Mouse (Mus musculus) MEL (cell line): ENCODE measurements around the gene Mier2. TPM values are rescaled to one million over a fixed set of nuclear protein-coding genes. Genes with fewer than 3 reads are reported as not detected.
A peak's percentile ranks its signal among the peaks of the same experiment; 100 is the strongest.

Experiments
- DNase-seq: peaks from one replicate; pipeline ENCODE4 v3.0.0; 2011; ENCODE audit warnings: low read depth, low spot score
- H3K27ac ChIP-seq: 2 replicates; pipeline ENCODE4 v1.5.1; 2012; ENCODE audit warnings: low read depth, mild to moderate bottlenecking, control low read depth, low read length, moderate library complexity; ENCODE audit not compliant: control insufficient read depth
- H3K27me3 ChIP-seq, 2 experiments: fragments of 150-350 bp in 1 of 2; sonication (generic) in 1 of 2; 2 replicates each; pipeline ENCODE4 v1.6.1; 2012; ENCODE audit warnings: low read length in 2 of 2, mild to moderate bottlenecking in 2 of 2, improper control_type of control experiment in 1 of 2, moderate library complexity in 1 of 2; ENCODE audit not compliant: insufficient read depth in 2 of 2, control insufficient read depth in 1 of 2
- H3K36me3 ChIP-seq, 2 experiments: 2 replicates each; pipeline ENCODE4 v1.6.1; 2012 to 2014; ENCODE audit warnings: low read length in 2 of 2, improper control_type of control experiment in 1 of 2, inconsistent platforms in 1 of 2, mild to moderate bottlenecking in 1 of 2; ENCODE audit not compliant: insufficient read depth in 2 of 2, control insufficient read depth in 1 of 2
- H3K4me1 ChIP-seq, 2 experiments: fragments of 150-350 bp in 1 of 2; sonication (generic) in 1 of 2; 2 replicates each; pipeline ENCODE4 v1.6.1; 2012; ENCODE audit warnings: low read length in 2 of 2, improper control_type of control experiment in 1 of 2, mild to moderate bottlenecking in 1 of 2; ENCODE audit not compliant: insufficient read depth in 2 of 2, control insufficient read depth in 1 of 2
- H3K4me3 ChIP-seq, 2 experiments: fragments of 150-350 bp in 1 of 2; sonication (generic) in 1 of 2; 2 replicates each; pipeline ENCODE4 v1.5.1; 2012; ENCODE audit warnings: low read depth in 2 of 2, low read length in 2 of 2, mild to moderate bottlenecking in 2 of 2, moderate library complexity in 2 of 2, control low read depth in 1 of 2, improper control_type of control experiment in 1 of 2; ENCODE audit not compliant: control insufficient read depth in 1 of 2, insufficient read depth in 1 of 2
- H3K79me2 ChIP-seq: 2 replicates; pipeline ENCODE4 v1.6.1; 2012; ENCODE audit warnings: mild to moderate bottlenecking, low read length, moderate library complexity; ENCODE audit not compliant: control insufficient read depth, poor library complexity, insufficient read depth
- H3K9ac ChIP-seq: 2 replicates; pipeline ENCODE4 v1.6.1; 2012; ENCODE audit warnings: low read depth, mild to moderate bottlenecking, control low read depth, low read length, moderate library complexity; ENCODE audit not compliant: control insufficient read depth, poor library complexity, severe bottlenecking
- H3K9me3 ChIP-seq: fragments of 150-350 bp; sonication (generic); replicated peaks from 2 replicates; pipeline ENCODE4 v1.6.1; 2012; ENCODE audit warnings: mild to moderate bottlenecking, low read length, improper control_type of control experiment, moderate library complexity; ENCODE audit not compliant: insufficient read depth
- BHLHE40 ChIP-seq: IDR thresholded peaks from 2 replicates; pipeline ENCODE4 v1.6.1; 2012; ENCODE audit warnings: low read depth, mild to moderate bottlenecking, inconsistent platforms, low read length, improper control_type of control experiment, borderline replicate concordance
- E2F4 ChIP-seq: IDR thresholded peaks from 2 replicates; pipeline ENCODE4 v1.6.1; 2011; ENCODE audit warnings: low read depth, low read length, improper control_type of control experiment, borderline replicate concordance
- EP300 ChIP-seq, 2 experiments: IDR thresholded peaks; 2 replicates each; pipeline ENCODE4 v1.6.1; 2011; ENCODE audit warnings: improper control_type of control experiment in 2 of 2, low read length in 2 of 2, low read depth in 1 of 2, mild to moderate bottlenecking in 1 of 2
- ETS1 ChIP-seq: IDR thresholded peaks from 2 replicates; pipeline ENCODE4 v1.6.1; 2012; ENCODE audit warnings: low read depth, mild to moderate bottlenecking, inconsistent platforms, low read length, improper control_type of control experiment, moderate library complexity
- GABPA ChIP-seq: IDR thresholded peaks from 2 replicates; pipeline ENCODE4 v1.6.1; 2012; ENCODE audit warnings: low read depth, mild to moderate bottlenecking, inconsistent platforms, low read length, improper control_type of control experiment, moderate library complexity
- GATA1 ChIP-seq: IDR thresholded peaks from 2 replicates; pipeline ENCODE4 v1.6.1; 2011; ENCODE audit warnings: low read depth, low read length, improper control_type of control experiment
- HCFC1 ChIP-seq: IDR thresholded peaks from 2 replicates; pipeline ENCODE4 v1.6.1; 2012; ENCODE audit warnings: low read depth, mild to moderate bottlenecking, inconsistent platforms, low read length, improper control_type of control experiment, moderate library complexity
- JUND ChIP-seq: IDR thresholded peaks from 2 replicates; pipeline ENCODE4 v1.6.1; 2011; ENCODE audit warnings: low read depth, mild to moderate bottlenecking, improper control_type of control experiment, low read length
- KAT2A ChIP-seq: conservative IDR thresholded peaks from 2 replicates; pipeline ENCODE4 v1.6.1; 2012; ENCODE audit warnings: low read depth, low read length, improper control_type of control experiment, inconsistent platforms
- MYC ChIP-seq: IDR thresholded peaks from 2 replicates; pipeline ENCODE4 v1.6.1; 2011; ENCODE audit warnings: low read depth, mild to moderate bottlenecking, low read length, improper control_type of control experiment, moderate library complexity
- NRF1 ChIP-seq: IDR thresholded peaks from 2 replicates; pipeline ENCODE4 v1.6.1; 2014; ENCODE audit warnings: low read depth, mild to moderate bottlenecking, inconsistent platforms, low read length, improper control_type of control experiment, moderate library complexity; ENCODE audit not compliant: poor library complexity, insufficient read depth, severe bottlenecking
- POLR2A ChIP-seq, 2 experiments: IDR thresholded peaks; 2 replicates each; pipeline ENCODE4 v1.6.1; 2011 to 2012; ENCODE audit warnings: low read length in 2 of 2, mild to moderate bottlenecking in 2 of 2, control low read depth in 1 of 2, improper control_type of control experiment in 1 of 2, low read depth in 1 of 2, moderate library complexity in 1 of 2; ENCODE audit not compliant: control insufficient read depth in 1 of 2, insufficient read depth in 1 of 2, poor library complexity in 1 of 2
- RCOR1 ChIP-seq: IDR thresholded peaks from 2 replicates; pipeline ENCODE4 v1.6.1; 2012; ENCODE audit warnings: low read depth, mild to moderate bottlenecking, inconsistent platforms, low read length, improper control_type of control experiment
- TAL1 ChIP-seq: IDR thresholded peaks from 2 replicates; pipeline ENCODE4 v1.6.1; 2012; ENCODE audit warnings: mild to moderate bottlenecking, inconsistent platforms, low read length, moderate library complexity, mixed read lengths
- TCF12 ChIP-seq: IDR thresholded peaks from 2 replicates; pipeline ENCODE4 v1.6.1; 2014; ENCODE audit warnings: low read depth, mild to moderate bottlenecking, inconsistent platforms, low read length, improper control_type of control experiment, moderate library complexity
- UBTF ChIP-seq: IDR thresholded peaks from 2 replicates; pipeline ENCODE4 v1.6.1; 2012; ENCODE audit warnings: low read depth, mild to moderate bottlenecking, inconsistent platforms, low read length, improper control_type of control experiment, moderate library complexity, borderline replicate concordance; ENCODE audit not compliant: insufficient read depth
- USF2 ChIP-seq, 2 experiments: IDR thresholded peaks; 2 replicates each; pipeline ENCODE4 v1.6.1; 2011 to 2012; ENCODE audit warnings: improper control_type of control experiment in 2 of 2, low read length in 2 of 2, borderline replicate concordance in 1 of 2, inconsistent platforms in 1 of 2, low read depth in 1 of 2, mild to moderate bottlenecking in 1 of 2; ENCODE audit not compliant: insufficient read depth in 1 of 2
- ZKSCAN1 ChIP-seq: IDR thresholded peaks from 2 replicates; pipeline ENCODE4 v1.6.1; 2012; ENCODE audit warnings: low read depth, mild to moderate bottlenecking, inconsistent platforms, low read length, improper control_type of control experiment, moderate library complexity
- ZMIZ1 ChIP-seq: IDR thresholded peaks from 2 replicates; pipeline ENCODE4 v1.6.1; 2012; ENCODE audit warnings: low read depth, mild to moderate bottlenecking, inconsistent platforms, low read length, improper control_type of control experiment, moderate library complexity
- ZNF384 ChIP-seq: IDR thresholded peaks from 2 replicates; pipeline ENCODE4 v1.6.1; 2012; ENCODE audit warnings: low read depth, mild to moderate bottlenecking, inconsistent platforms, low read length, improper control_type of control experiment
- polyA plus RNA-seq, 2 experiments: library from polyadenylated mRNA; stranded (reverse) in 1 of 2; unstranded in 1 of 2; fragments of >175 nt in 1 of 2; fragments of >200 nt in 1 of 2; gene quantifications; 2 replicates each; pipeline versions ENCODE4 v1.2.1 to v1.2.4; 2012; ENCODE audit warnings: low replicate concordance in 2 of 2, low read depth in 1 of 2; ENCODE audit not compliant: insufficient read length in 2 of 2, insufficient read depth in 1 of 2, missing spikeins in 1 of 2
- total RNA-seq: library from RNA; depleted of rRNA; stranded (reverse); fragments of 300-350 nt; gene quantifications from 2 replicates; pipeline ENCODE4 v1.2.3, GENCODE M21; 2012

The Mier2 gene
- total and polyA plus RNA-seq, 3 experiments = 24.8 to 36.2 TPM; not detected in 1

- H3K9ac ChIP-seq = no peak overlapping the region
- no peak for TF ChIP-seq UBTF
- TF ChIP-seq, all 39 proteins: peak for 0
- peaks cover 0 to 10% of the 10 kb centered on the region in 2 experiments; a peak in 2 of 4 replicates for H3K36me3 ChIP-seq
- H3K9me3 ChIP-seq = no peaks in the 10 kb centered on the region
- H3K4me1 ChIP-seq = peaks cover 7 to 24% of the 10 kb centered on the region in 2 experiments
- no peak overlapping the region for H3K4me3 ChIP-seq
- H3K27ac ChIP-seq = no peak overlapping the region
- no peak for DNase-seq
- no peaks in the 10 kb centered on the region for H3K79me2 ChIP-seq
- no peaks in the 10 kb centered on the region for H3K27me3 ChIP-seq
Measured at GRCm38 (mm10) chr10:79590702-79591101, 35.7 kb upstream of the Mier2 start.

GRCm38 (mm10) chr10:79587752-79588126, 32.7 kb upstream of the Mier2 start:
- Histone ChIP-seq H3K36me3 (peaks cover 0 to 5% of the 10 kb centered on the region in 2 experiments; a peak in 2 of 4 replicates), H3K9ac (no peak overlapping the region), H3K4me1 (peaks cover 3 to 15% of the 10 kb centered on the region in 2 experiments), H3K4me3 (no peak overlapping the region), H3K27ac (no peak overlapping the region), H3K27me3 (no peaks in the 10 kb centered on the region), H3K9me3 (no peaks in the 10 kb centered on the region), H3K79me2 (no peaks in the 10 kb centered on the region)
- TF ChIP-seq HCFC1 (no peak), E2F4 (no peak), TAL1 (no peak), ZMIZ1 (no peak), BHLHE40 (no peak), USF2 (IDR thresholded peaks at IDR 0.05; ENCODE audit: borderline replicate concordance in 1 of 2, insufficient read depth in 1 of 2, low read depth in 1 of 2, low read length in 2 of 2) (no peak), ZNF384 (no peak), KAT2A (no peak), NRF1 (no peak), EP300 (IDR thresholded peaks at IDR 0.05; ENCODE audit: low read depth in 1 of 2, low read length in 2 of 2) (no peak), RCOR1 (no peak), GABPA (no peak)
- DNase-seq = peak; percentile 23

- no peak for TF ChIP-seq USF2 (IDR thresholded peaks at IDR 0.05; ENCODE audit: borderline replicate concordance in 1 of 2, insufficient read depth in 1 of 2, low read depth in 1 of 2, low read length in 2 of 2)
- TF ChIP-seq JUND = no peak
- peak; percentile 66 for TF ChIP-seq GATA1
- no peak for TF ChIP-seq POLR2A (IDR thresholded peaks at IDR 0.05; ENCODE audit: control insufficient read depth in 1 of 2, insufficient read depth in 1 of 2, low read depth in 1 of 2, low read length in 2 of 2, poor library complexity in 1 of 2)
- TF ChIP-seq BHLHE40 = 0 out of 2 replicates have a peak, but pooled peaks have one; percentile 38
- TF ChIP-seq EP300 (IDR thresholded peaks at IDR 0.05; ENCODE audit: low read depth in 1 of 2, low read length in 2 of 2) = peak; percentile 36 to 50; a peak in 3 of 4 replicates
- no peak for TF ChIP-seq ZKSCAN1
- peak; percentile 49; the same call in 1 of the 2 replicates for TF ChIP-seq TCF12
- TF ChIP-seq RCOR1 = peak; percentile 49; the same call in 1 of the 2 replicates
- TF ChIP-seq MYC = 0 out of 2 replicates have a peak, but pooled peaks have one; percentile 13
- peak; percentile 40; the same call in 1 of the 2 replicates for TF ChIP-seq ETS1
- no peak within 1 kb of the TSS for H3K27ac ChIP-seq
- H3K9me3 ChIP-seq = no peaks in the 10 kb centered on the region
- no peaks in the 10 kb centered on the region for H3K27me3 ChIP-seq
- no peaks in the 10 kb centered on the region for H3K79me2 ChIP-seq
- H3K4me3 ChIP-seq = no peak within 1 kb of the TSS
- peaks cover 3 to 15% of the 10 kb centered on the region in 2 experiments for H3K4me1 ChIP-seq
- DNase-seq = peak; percentile 25
- peaks cover 0 to 5% of the 10 kb centered on the region in 2 experiments; a peak in 2 of 4 replicates for H3K36me3 ChIP-seq
- H3K9ac ChIP-seq = no peak within 1 kb of the TSS
Measured at GRCm38 (mm10) chr10:79587061-79587751, 32.2 kb upstream of the Mier2 start, which contains the start of gene Theg. Gene Theg, minus strand, starts transcription at chr10:79587331.
